Comparison of ENCODE assay signal across 14 mouse cellular contexts in the genomic region with DNA sequence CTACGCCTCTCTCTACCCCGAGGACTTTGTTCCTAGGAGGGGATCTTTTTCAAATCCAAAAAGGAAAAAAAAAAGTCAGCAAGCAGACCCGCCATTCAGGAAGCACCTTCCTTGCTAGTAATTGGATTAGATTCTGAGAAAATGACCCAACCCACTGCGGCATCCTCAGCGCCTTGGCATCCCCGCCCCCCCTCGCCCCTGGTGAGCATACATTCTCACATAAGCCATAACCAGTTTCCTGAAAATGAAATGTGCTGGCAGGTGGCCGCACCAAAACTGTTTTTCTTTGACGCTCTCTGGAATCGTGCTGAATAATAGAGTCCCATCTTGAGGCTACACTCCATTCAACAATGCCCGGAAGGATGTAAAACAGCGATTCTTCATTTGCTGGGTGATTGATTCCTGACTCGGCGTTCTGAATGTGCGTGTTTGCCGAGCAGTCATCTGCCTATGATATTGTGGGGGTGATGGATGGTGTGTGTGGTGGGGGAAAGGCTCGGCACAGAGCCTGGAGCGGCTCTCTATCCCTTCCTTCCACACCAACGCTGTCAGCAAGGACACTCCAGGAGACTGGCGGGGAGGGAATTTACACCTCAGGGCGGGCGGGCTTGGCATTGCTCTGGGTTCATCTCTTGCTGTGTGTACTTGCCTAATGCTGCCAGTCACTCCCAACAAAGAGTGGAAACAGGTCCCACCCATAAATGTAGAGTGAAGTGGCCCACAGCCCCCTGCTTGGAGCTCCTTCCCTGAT. TPM values are rescaled to one million over a fixed set of nuclear protein-coding genes. Genes with fewer than 3 reads are reported as not detected.
DNase-seq lines count a peak whose midpoint lies in the region; ATAC-seq and TF ChIP-seq lines count a peak whose summit lies in the region.
"Had no signal": no experiment of that assay in that cellular context is flagged by ENCODE, and none has a peak within 500 bp of the region (broad histone marks: within the 10 kb centered on the region; RNA-seq: fewer than 3 reads in every experiment).

No protein-coding gene starts in this region.

- no peaks in the 10 kb centered on the region for H3K27me3 ChIP-seq in hindbrain, embryonic 15.5 days
- H3K27me3 ChIP-seq in intestine, postnatal 0 days (replicated peaks; ENCODE audit: control insufficient read depth, insufficient read depth, low read length) = peaks cover 3% of the 10 kb centered on the region; the same call in 1 of the 2 replicates
- H3K27me3 ChIP-seq: intestine, embryonic 15.5 days had no signal

- H3K4me2 ChIP-seq in hindbrain, embryonic 15.5 days = peak overlapping the region; percentile 31
- no peak overlapping the region for H3K4me2 ChIP-seq in intestine, postnatal 0 days (replicated peaks; ENCODE audit: low read depth)
- H3K4me2 ChIP-seq: intestine, embryonic 15.5 days; limb, embryonic 13.5 days; lung, embryonic 15.5 days had no signal

- peaks cover 68% of the 10 kb centered on the region for H3K4me1 ChIP-seq in hindbrain, embryonic 15.5 days (replicated peaks)
- H3K4me1 ChIP-seq in intestine, postnatal 0 days (replicated peaks; ENCODE audit: control insufficient read depth, insufficient read depth, low read length) = no peaks in the 10 kb centered on the region
- H3K4me1 ChIP-seq: lung, embryonic 15.5 days had no signal

- DNase-seq in kidney, adult 11 months = peak; percentile 31
- no peak for DNase-seq in kidney, adult 9 months
- peak; percentile 59 to 64 for DNase-seq in right cerebral cortex, adult 2 months (ENCODE audit: low spot score in 2 of 2)
- no peak for DNase-seq in right cerebral cortex, postnatal 14 days
- DNase-seq in thymus, postnatal 0 days (ENCODE audit: low spot score) = no peak
- DNase-seq: adrenal gland, postnatal 14 days; gastrocnemius, postnatal 10 days; layer of hippocampus, postnatal 36 days; spleen, adult 18-20 months had no signal

- peaks cover 14% of the 10 kb centered on the region for H3K36me3 ChIP-seq in hindbrain, embryonic 15.5 days
- no peaks in the 10 kb centered on the region for H3K36me3 ChIP-seq in intestine, postnatal 0 days (ENCODE audit: control insufficient read depth, insufficient read depth)
- H3K36me3 ChIP-seq: intestine, embryonic 15.5 days; lung, embryonic 15.5 days had no signal

- no peaks in the 10 kb centered on the region for H3K9me3 ChIP-seq in hindbrain, embryonic 15.5 days
- H3K9me3 ChIP-seq in intestine, postnatal 0 days (ENCODE audit: control insufficient read depth) = no peaks in the 10 kb centered on the region
- H3K9me3 ChIP-seq: intestine, embryonic 15.5 days; limb, embryonic 13.5 days; lung, embryonic 15.5 days had no signal

- 44% methylated on average over 22 of the region's 22 CpGs for WGBS in hindbrain, embryonic 15.5 days
- WGBS in intestine, postnatal 0 days = 63% methylated on average over 22 of the region's 22 CpGs

- no peak overlapping the region for H3K9ac ChIP-seq in hindbrain, embryonic 15.5 days
- H3K9ac ChIP-seq in intestine, postnatal 0 days (ENCODE audit: low read depth, low read length) = no peak overlapping the region
- H3K9ac ChIP-seq: intestine, embryonic 15.5 days; limb, embryonic 13.5 days; lung, embryonic 15.5 days had no signal

- no peak overlapping the region for H3K4me3 ChIP-seq in hindbrain, embryonic 15.5 days
- no peak overlapping the region for H3K4me3 ChIP-seq in intestine, postnatal 0 days (ENCODE audit: low read depth, low read length)
- H3K4me3 ChIP-seq: intestine, embryonic 15.5 days; limb, embryonic 13.5 days; lung, embryonic 15.5 days had no signal

- ATAC-seq in hindbrain, embryonic 15.5 days (ENCODE audit: low FRiP score, low read depth) = peak; percentile 53; the same call in 1 of the 2 replicates
- ATAC-seq in intestine, postnatal 0 days = no peak
- ATAC-seq: intestine, embryonic 15.5 days had no signal

- peak overlapping the region; percentile 45; the same call in 1 of the 2 replicates for H3K27ac ChIP-seq in hindbrain, embryonic 15.5 days (replicated peaks)
- no peak overlapping the region for H3K27ac ChIP-seq in intestine, postnatal 0 days (ENCODE audit: low read depth, low read length)
- H3K27ac ChIP-seq: intestine, embryonic 15.5 days; limb, embryonic 13.5 days; lung, embryonic 15.5 days had no signal

- no peak for TF ChIP-seq CTCF in intestine, postnatal 0 days (IDR thresholded peaks at IDR 0.05; ENCODE audit: low read depth)

RNA-seq across cellular contexts. Expression of a gene that starts 18.9 kb away (rescaled TPM):
- 343 and 372 TPM in 2 replicates for polyA plus RNA-seq in hindbrain, embryonic 15.5 days (2015; fragmentation: Nextera tagmentation; extraction: Ambion mirVana)
- polyA plus RNA-seq in intestine, postnatal 0 days (2015; fragmentation: Nextera tagmentation; extraction: Ambion mirVana) = 13.3 and 14.8 TPM in 2 replicates
- 2.5 and 2.7 TPM in 2 replicates for polyA plus RNA-seq in thymus, postnatal 0 days (2015; fragmentation: Nextera tagmentation; extraction: Ambion mirVana)

Comparison
In these comparisons a context has a peak if more than half of its experiments do, and no peak if none do; other contexts are left out.
1. DNase-seq: peak in kidney, adult 11 months (single experiment) and right cerebral cortex, adult 2 months (2 of 2); none in kidney, adult 9 months (single experiment), right cerebral cortex, postnatal 14 days (single experiment) and thymus, postnatal 0 days (single experiment).
2. RNA of a gene that starts 18.9 kb away (polyA plus RNA-seq): 343 to 372 TPM in hindbrain, embryonic 15.5 days; 13.3 to 14.8 TPM in intestine, postnatal 0 days and 2.5 to 2.7 TPM in thymus, postnatal 0 days; every median in the first group is over 10 times any median in the second.